Mouse (Mus musculus) neural tube, embryonic 13.5 days (tissue): ENCODE measurements at regions not wholly inside any gene's neighbourhood (a gene's known extent, or its start where the extent isn't known, plus 50 kb on each side); places are given as distances from the start of the nearest gene placed in this dataset.

Experiments
- ATAC-seq: fragments of 200-750 bp; cut with Nextera tagmentation; 2 replicates; pipeline ENCODE4 v1.8.0; 2017; ENCODE audit warnings: low read depth, mild to moderate bottlenecking, moderate TSS enrichment, moderate library complexity
- H3K27ac ChIP-seq: fragments of 300-500 bp; sonication (generic); replicated peaks from 2 replicates; pipeline ENCODE4 v1.5.1; 2015; ENCODE audit warnings: moderate library complexity, mild to moderate bottlenecking, inconsistent platforms
- H3K27me3 ChIP-seq: fragments of 300-500 bp; sonication (generic); 2 replicates; pipeline ENCODE4 v1.6.1; 2015; ENCODE audit warnings: mild to moderate bottlenecking, inconsistent platforms
- H3K36me3 ChIP-seq: fragments of 300-500 bp; sonication (generic); 2 replicates; pipeline ENCODE4 v1.6.1; 2015; ENCODE audit warnings: mild to moderate bottlenecking, inconsistent platforms
- H3K4me1 ChIP-seq: fragments of 300-500 bp; sonication (generic); replicated peaks from 2 replicates; pipeline ENCODE4 v1.6.1; 2015; ENCODE audit warnings: inconsistent platforms
- H3K4me2 ChIP-seq: fragments of 300-500 bp; sonication (generic); 2 replicates; pipeline ENCODE4 v1.6.1; 2015; ENCODE audit warnings: inconsistent platforms, mild to moderate bottlenecking, moderate library complexity
- H3K4me3 ChIP-seq: fragments of 300-500 bp; sonication (generic); 2 replicates; pipeline ENCODE4 v1.5.1; 2015; ENCODE audit warnings: mild to moderate bottlenecking, inconsistent platforms
- H3K9ac ChIP-seq: fragments of 300-500 bp; sonication (generic); 2 replicates; pipeline ENCODE4 v1.6.1; 2015; ENCODE audit warnings: moderate library complexity, mild to moderate bottlenecking, inconsistent platforms
- H3K9me3 ChIP-seq: fragments of 300-500 bp; sonication (generic); 2 replicates; pipeline ENCODE4 v1.6.1; 2016; ENCODE audit warnings: inconsistent platforms
- WGBS: fragments of 180-500 bp; shearing (Covaris S2); methylation state at CpG from one replicate; pipeline ENCODE4 v1.1.7; 2015; 5-methylcytosine and 5-hydroxymethylcytosine counted together

DNA sequence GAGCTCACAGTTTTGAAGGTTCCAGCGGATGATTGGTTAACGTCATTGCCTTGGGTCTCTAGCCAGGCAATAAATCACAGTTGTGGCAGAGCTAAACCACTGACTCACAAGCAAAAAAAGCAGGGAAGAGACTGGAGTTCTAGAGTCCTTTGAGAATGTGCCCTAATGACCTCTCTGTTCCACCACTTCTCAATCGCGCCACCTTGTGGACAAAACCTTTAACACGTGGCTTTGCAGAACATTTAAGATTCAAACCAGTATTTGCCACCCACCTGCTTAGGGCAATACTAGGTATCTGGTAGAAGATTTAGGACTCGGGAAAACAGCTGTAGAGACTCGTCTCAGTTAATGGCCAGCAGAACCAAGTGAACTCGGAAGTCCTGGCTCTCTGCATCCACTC, 254.8 kb upstream of the Gjb5 start:
- Histone ChIP-seq H3K27me3 (no peaks in the 10 kb centered on the region), H3K4me1 (no peaks in the 10 kb centered on the region), H3K36me3 (no peaks in the 10 kb centered on the region), H3K9ac (no peak overlapping the region), H3K27ac (no peak overlapping the region), H3K4me2 (no peak overlapping the region), H3K9me3 (no peaks in the 10 kb centered on the region), H3K4me3 (no peak overlapping the region)
- 53% methylated on average over 8 of the region's 8 CpGs for WGBS
- ATAC-seq, result no peak

GRCm38 (mm10) chr4:127600919-127601318, 242.9 kb upstream of the Gjb5 start:
- Histone ChIP-seq H3K27me3 (no peaks in the 10 kb centered on the region), H3K36me3 (no peaks in the 10 kb centered on the region), H3K9me3 (no peaks in the 10 kb centered on the region), H3K4me2 (no peak overlapping the region), H3K9ac (no peak overlapping the region), H3K4me3 (no peak overlapping the region), H3K4me1 (peaks cover 23% of the 10 kb centered on the region), H3K27ac (peak overlapping the region; percentile 28; the same call in 1 of the 2 replicates)
- WGBS, result 70% methylated on average over 8 of the region's 8 CpGs
- peak; percentile 36; the same call in 1 of the 2 replicates for ATAC-seq

DNA sequence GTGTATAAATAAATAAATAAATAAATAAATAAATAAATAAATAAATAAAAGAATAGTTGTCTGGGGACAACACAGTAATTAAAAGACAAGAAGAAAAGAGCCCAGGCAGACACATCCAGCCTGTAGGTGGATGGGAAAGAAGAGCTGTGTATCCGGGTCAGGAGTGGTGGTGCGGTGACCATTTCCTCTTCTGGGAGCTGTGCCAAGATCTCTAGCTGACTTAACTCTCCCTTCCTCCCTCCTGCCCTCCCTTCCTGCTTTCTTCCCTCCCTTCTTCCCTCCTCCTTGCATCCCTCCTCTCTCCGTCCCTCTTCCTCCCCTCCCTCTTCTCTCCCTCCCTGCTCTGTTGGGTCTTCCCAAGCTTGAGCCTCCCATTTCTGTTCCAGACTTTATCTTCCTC, 240.6 kb upstream of the Gjb5 start:
- 51% methylated on average over 3 of the region's 3 CpGs for WGBS
- H3K9me3 ChIP-seq, result no peaks in the 10 kb centered on the region
- no peak overlapping the region for H3K27ac ChIP-seq
- no peak overlapping the region for H3K9ac ChIP-seq
- no peak overlapping the region for H3K4me3 ChIP-seq
- H3K4me2 ChIP-seq, result no peak overlapping the region
- no peaks in the 10 kb centered on the region for H3K27me3 ChIP-seq
- ATAC-seq, result no peak
- no peaks in the 10 kb centered on the region for H3K36me3 ChIP-seq
- peaks cover 30% of the 10 kb centered on the region for H3K4me1 ChIP-seq

GRCm38 (mm10) chr4:127594081-127594480, 236.1 kb upstream of the Gjb5 start:
- no peaks in the 10 kb centered on the region for H3K9me3 ChIP-seq
- H3K9ac ChIP-seq, result no peak overlapping the region
- H3K4me3 ChIP-seq, result no peak overlapping the region
- H3K36me3 ChIP-seq, result no peaks in the 10 kb centered on the region
- no peak for ATAC-seq
- no peak overlapping the region for H3K27ac ChIP-seq
- WGBS, result 64% methylated on average over 8 of the region's 8 CpGs
- no peaks in the 10 kb centered on the region for H3K27me3 ChIP-seq
- H3K4me1 ChIP-seq, result peaks cover 20% of the 10 kb centered on the region
- H3K4me2 ChIP-seq, result no peak overlapping the region

- no peak overlapping the region for H3K4me2 ChIP-seq
- 44% methylated on average over 3 of the region's 3 CpGs for WGBS
- no peak overlapping the region for H3K9ac ChIP-seq
- H3K27ac ChIP-seq, result no peak overlapping the region
- H3K4me1 ChIP-seq, result peaks cover 14% of the 10 kb centered on the region
- H3K9me3 ChIP-seq, result peaks cover 3% of the 10 kb centered on the region; the same call in 1 of the 2 replicates
- no peaks in the 10 kb centered on the region for H3K36me3 ChIP-seq
- ATAC-seq, result no peak
- H3K27me3 ChIP-seq, result no peaks in the 10 kb centered on the region
- H3K4me3 ChIP-seq, result no peak overlapping the region
These were observed 233.6 kb upstream of the Gjb5 start for GRCm38 (mm10) chr4:127591540-127591939.

GRCm38 (mm10) chr4:127586822-127587221, 228.8 kb upstream of the Gjb5 start:
- H3K4me3 ChIP-seq, result no peak overlapping the region
- peaks cover 3% of the 10 kb centered on the region; the same call in 1 of the 2 replicates for H3K9me3 ChIP-seq
- H3K4me1 ChIP-seq, result 0 out of 2 replicates have a peak, but pooled peaks cover 6% of the 10 kb centered on the region
- no peak overlapping the region for H3K4me2 ChIP-seq
- no peak for ATAC-seq
- no peak overlapping the region for H3K27ac ChIP-seq
- H3K36me3 ChIP-seq, result no peaks in the 10 kb centered on the region
- H3K27me3 ChIP-seq, result no peaks in the 10 kb centered on the region
- no peak overlapping the region for H3K9ac ChIP-seq
- WGBS, result 64% methylated on average over 4 of the region's 4 CpGs

GRCm38 (mm10) chr4:127576521-127576920, 218.5 kb upstream of the Gjb5 start:
- Histone ChIP-seq H3K36me3 (no peaks in the 10 kb centered on the region), H3K27ac (no peak overlapping the region), H3K4me1 (peaks cover 4% of the 10 kb centered on the region; the same call in 1 of the 2 replicates), H3K4me2 (no peak overlapping the region), H3K4me3 (no peak overlapping the region), H3K9ac (no peak overlapping the region), H3K9me3 (0 out of 2 replicates have a peak, but pooled peaks cover 4% of the 10 kb centered on the region), H3K27me3 (no peaks in the 10 kb centered on the region)
- WGBS, result 94% methylated on average over 3 of the region's 3 CpGs
- no peak for ATAC-seq

- Histone ChIP-seq H3K36me3 (no peaks in the 10 kb centered on the region), H3K27me3 (no peaks in the 10 kb centered on the region), H3K4me3 (no peak overlapping the region), H3K4me1 (peaks cover 12% of the 10 kb centered on the region), H3K9me3 (no peaks in the 10 kb centered on the region), H3K27ac (no peak overlapping the region), H3K4me2 (no peak overlapping the region), H3K9ac (no peak overlapping the region)
- no peak for ATAC-seq
- 83% methylated on average over 5 of the region's 5 CpGs for WGBS
These were observed 204.6 kb upstream of the Gjb5 start for GRCm38 (mm10) chr4:127562602-127563001.

- WGBS, result 41% methylated on average over 7 of the region's 7 CpGs
- no peak; the same call in 1 of the 2 replicates for ATAC-seq
- no peak overlapping the region for H3K9ac ChIP-seq
- H3K27ac ChIP-seq, result peak overlapping the region; percentile 59; the same call in 1 of the 2 replicates
- H3K27me3 ChIP-seq, result no peaks in the 10 kb centered on the region
- no peak overlapping the region for H3K4me3 ChIP-seq
- H3K36me3 ChIP-seq, result no peaks in the 10 kb centered on the region
- no peak overlapping the region for H3K4me2 ChIP-seq
- peaks cover 12% of the 10 kb centered on the region for H3K4me1 ChIP-seq
- H3K9me3 ChIP-seq, result no peaks in the 10 kb centered on the region
These were observed 200.6 kb upstream of the Gjb5 start for GRCm38 (mm10) chr4:127558572-127558971.

DNA sequence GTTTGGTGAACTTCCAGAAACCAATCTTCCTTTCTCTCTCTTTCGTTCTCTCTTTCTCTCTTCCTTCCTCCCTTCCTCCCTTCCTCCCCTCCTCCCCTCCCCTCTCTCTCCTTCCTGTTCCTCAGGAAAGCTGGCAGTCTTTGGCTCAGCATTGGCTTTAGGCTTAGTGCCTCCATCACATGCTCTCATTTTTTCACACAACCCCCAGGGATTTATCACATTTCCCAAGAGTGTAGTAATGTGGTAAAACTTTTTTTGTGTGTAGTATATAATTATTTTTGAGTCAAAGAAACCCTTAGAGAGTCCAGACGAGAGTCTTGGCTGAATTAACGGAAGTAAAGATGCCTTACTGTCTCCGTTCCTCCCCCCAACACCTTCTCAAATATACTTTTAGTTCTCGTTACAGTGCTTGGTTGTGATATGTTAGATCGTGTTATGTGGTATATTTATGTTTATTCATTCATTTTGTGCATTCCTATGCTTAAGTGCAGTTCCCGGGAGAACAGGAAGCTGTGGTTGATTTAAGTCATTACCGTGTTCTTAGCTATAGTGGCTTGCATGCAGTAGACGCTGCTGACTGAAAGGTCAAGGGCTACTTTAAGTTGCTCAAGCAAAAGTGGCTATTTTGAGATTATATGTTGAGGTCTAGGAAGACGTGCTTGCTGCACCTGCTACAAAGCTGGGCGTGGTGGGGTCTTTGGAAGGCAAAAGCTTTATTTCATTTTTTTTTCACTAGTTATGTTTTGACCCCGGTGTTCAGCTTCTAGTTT, 194.7 kb upstream of the Gjb5 start:
- H3K27ac ChIP-seq, result no peak overlapping the region

GRCm38 (mm10) chr4:127549581-127549980, 191.6 kb upstream of the Gjb5 start:
- peak overlapping the region; percentile 20; the same call in 1 of the 2 replicates for H3K4me3 ChIP-seq
- H3K36me3 ChIP-seq, result no peaks in the 10 kb centered on the region
- H3K27ac ChIP-seq, result peak overlapping the region; percentile 81
- no peaks in the 10 kb centered on the region for H3K27me3 ChIP-seq
- no peaks in the 10 kb centered on the region for H3K9me3 ChIP-seq
- WGBS, result 34% methylated on average over 12 of the region's 12 CpGs
- H3K4me2 ChIP-seq, result peak overlapping the region; percentile 50
- peak; percentile 75 for ATAC-seq
- H3K9ac ChIP-seq, result peak overlapping the region; percentile 34; the same call in 1 of the 2 replicates
- peaks cover 21% of the 10 kb centered on the region for H3K4me1 ChIP-seq

More for the DNA sequence above, 194.7 kb upstream of the Gjb5 start:
- Histone ChIP-seq H3K4me3 (no peak overlapping the region), H3K9ac (no peak overlapping the region), H3K9me3 (no peaks in the 10 kb centered on the region), H3K4me2 (no peak overlapping the region), H3K27me3 (no peaks in the 10 kb centered on the region), H3K4me1 (peaks cover 18% of the 10 kb centered on the region), H3K36me3 (no peaks in the 10 kb centered on the region)
- 86% methylated on average over 12 of the region's 12 CpGs for WGBS
- ATAC-seq, result no peak

DNA sequence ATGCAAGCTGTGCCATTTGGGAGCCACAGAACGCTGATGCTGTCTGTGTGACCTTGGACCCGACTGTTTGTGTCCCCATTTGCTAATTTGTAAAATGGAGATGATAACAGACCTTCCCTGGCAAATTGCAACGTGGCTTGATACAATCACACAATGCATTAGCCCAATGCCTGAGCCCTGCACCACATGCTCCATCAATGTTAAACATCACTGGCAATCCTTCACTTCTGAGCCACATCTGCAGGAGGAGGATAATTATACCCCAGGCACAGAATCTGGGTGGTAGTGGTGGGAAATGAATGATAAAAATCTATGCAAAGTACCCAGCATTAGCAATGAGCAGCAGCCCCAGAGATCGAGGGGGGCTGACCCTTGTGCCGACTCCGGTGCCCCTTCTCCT, 191.0 kb upstream of the Gjb5 start:
- peak; percentile 86 for ATAC-seq
- Histone ChIP-seq H3K4me3 (0 out of 2 replicates have a peak overlapping the region, but pooled peaks have one; percentile 20), H3K9ac (no peak overlapping the region), H3K9me3 (no peaks in the 10 kb centered on the region), H3K27me3 (no peaks in the 10 kb centered on the region), H3K27ac (peak overlapping the region; percentile 81), H3K36me3 (no peaks in the 10 kb centered on the region), H3K4me2 (peak overlapping the region; percentile 50), H3K4me1 (peaks cover 21% of the 10 kb centered on the region)
- WGBS, result 36% methylated on average over 6 of the region's 6 CpGs
